Mouse (Mus musculus): ENCODE data around the gene Pomp. TPM values are rescaled to one million over a fixed set of nuclear protein-coding genes. Genes with fewer than 3 reads are reported as not detected.
A peak's percentile ranks its signal among the peaks of the same experiment; 100 is the strongest.
"Not testable (repeated sequence)": the region's sequence is repeated elsewhere in the genome, so short reads cannot be mapped to it uniquely, and the experiment has no call there.

The Pomp gene
- polyA plus RNA-seq, 1 experiment: 41.7 TPM

GRCm38 (mm10) chr5:147893766-147894454 is 33.6 kb downstream of the Pomp start:
- no peaks in the 10 kb centered on the region for H3K36me3 ChIP-seq (ENCODE audit: control insufficient read depth, insufficient read depth, low read length)
- H3K27me3 ChIP-seq (ENCODE audit: control insufficient read depth, insufficient read depth, low read length): no peaks in the 10 kb centered on the region
- peaks cover 12% of the 10 kb centered on the region for H3K4me1 ChIP-seq (ENCODE audit: control insufficient read depth, insufficient read depth, low read length)
- no peak overlapping the region for H3K27ac ChIP-seq (ENCODE audit: control insufficient read depth, insufficient read depth, low read depth, low read length)
- peak overlapping the region; percentile 88 for H3K4me3 ChIP-seq (ENCODE audit: control insufficient read depth, low read depth, low read length)
- no peak for TF ChIP-seq CTCF (IDR thresholded peaks at IDR 0.05; ENCODE audit: control insufficient read depth, insufficient read depth, insufficient replicate concordance, low read depth, low read length)
- TF ChIP-seq POLR2A (IDR thresholded peaks at IDR 0.05; ENCODE audit: control insufficient read depth, low read depth, low read length): no peak

DNA sequence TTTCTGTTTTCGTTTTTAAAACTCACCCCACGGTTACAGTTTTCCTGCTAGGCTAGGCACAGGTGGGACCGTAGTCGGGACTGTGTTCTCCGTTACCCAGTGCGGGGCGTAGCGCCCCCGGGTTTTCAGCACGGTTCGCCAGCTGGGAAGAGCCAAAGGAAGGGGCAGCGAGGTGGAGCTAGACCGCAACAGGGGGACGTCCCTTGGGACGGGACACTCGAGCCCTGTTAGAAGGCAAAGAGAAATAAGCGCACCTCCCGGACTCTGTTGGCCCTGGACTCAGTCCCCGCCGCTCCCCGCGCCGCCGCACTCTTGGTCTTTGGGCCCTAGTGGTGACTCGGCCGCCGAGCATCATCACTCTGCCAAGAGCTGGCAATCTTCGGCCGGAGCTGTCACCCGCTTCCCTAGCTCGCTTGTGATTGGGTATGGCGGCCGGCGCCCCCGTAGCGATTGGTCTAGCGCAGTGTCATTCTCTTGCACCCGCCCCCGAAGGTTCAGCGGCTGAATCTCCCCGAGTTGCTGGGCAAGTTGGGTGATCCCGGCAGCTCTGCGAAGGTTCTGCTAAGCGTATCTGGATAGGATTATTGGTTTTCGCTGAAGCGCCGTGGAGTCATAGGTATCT is 34.3 kb downstream of the Pomp start, which contains the start of gene Slc46a3:
TSS of gene Slc46a3 (minus strand) at position 361 of the 622 bp plus-strand sequence.
- Histone ChIP-seq H3K4me1 (ENCODE audit: control insufficient read depth, insufficient read depth, low read length) (peaks cover 12% of the 10 kb centered on the region), H3K36me3 (ENCODE audit: control insufficient read depth, insufficient read depth, low read length) (no peaks in the 10 kb centered on the region), H3K27ac (ENCODE audit: control insufficient read depth, insufficient read depth, low read depth, low read length) (peak within 1 kb of the TSS; percentile 43; the same call in 1 of the 2 replicates), H3K27me3 (ENCODE audit: control insufficient read depth, insufficient read depth, low read length) (no peaks in the 10 kb centered on the region), H3K4me3 (ENCODE audit: control insufficient read depth, low read depth, low read length) (peak within 1 kb of the TSS; percentile 88)
- TF ChIP-seq POLR2A (IDR thresholded peaks at IDR 0.05; ENCODE audit: control insufficient read depth, low read depth, low read length): no peak; the same call in 1 of the 2 replicates
- TF ChIP-seq CTCF (IDR thresholded peaks at IDR 0.05; ENCODE audit: control insufficient read depth, insufficient read depth, insufficient replicate concordance, low read depth, low read length): peak; percentile 17; the same call in 1 of the 2 replicates

DNA sequence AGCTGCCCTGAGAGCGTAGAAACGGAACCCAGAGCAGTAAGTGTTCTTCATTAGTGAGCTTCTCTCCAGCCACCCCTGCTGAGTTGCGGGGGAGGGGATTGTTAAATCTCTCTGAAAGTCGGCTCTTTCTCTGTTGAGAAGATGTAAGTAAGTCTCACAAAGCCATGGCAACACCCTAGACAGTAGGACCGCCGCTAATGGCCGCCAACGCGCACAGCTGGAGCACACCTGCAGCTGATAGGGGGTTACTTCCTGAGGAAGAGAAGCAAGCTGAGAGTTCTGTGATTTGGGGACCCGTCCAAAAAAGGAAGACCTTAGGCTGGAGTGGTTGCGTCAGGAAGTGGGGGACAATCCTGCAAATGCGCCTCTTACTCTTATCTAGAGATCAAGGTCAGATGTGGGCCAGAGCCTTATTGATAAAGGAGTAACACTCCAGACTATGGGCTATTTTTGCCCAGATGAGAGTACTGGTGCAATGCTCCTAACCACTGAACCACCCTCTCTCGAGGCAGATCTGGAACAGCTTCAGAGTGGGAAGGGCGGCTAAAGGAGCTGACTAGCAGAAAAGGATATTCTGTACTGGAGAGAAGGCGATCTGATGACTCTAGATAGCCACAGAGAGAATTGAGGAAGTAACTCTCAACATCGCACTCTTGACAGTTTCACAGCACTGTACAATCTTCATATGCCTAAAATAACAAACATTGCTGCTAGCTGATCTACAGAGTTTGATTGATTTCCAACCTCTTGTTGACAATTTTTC is 35.4 kb downstream of the Pomp start:
- TF ChIP-seq CTCF (IDR thresholded peaks at IDR 0.05; ENCODE audit: control insufficient read depth, insufficient read depth, insufficient replicate concordance, low read depth, low read length): no peak
- TF ChIP-seq POLR2A (IDR thresholded peaks at IDR 0.05; ENCODE audit: control insufficient read depth, low read depth, low read length): no peak
- Histone ChIP-seq H3K4me1 (ENCODE audit: control insufficient read depth, insufficient read depth, low read length) (peaks cover 12% of the 10 kb centered on the region), H3K27ac (ENCODE audit: control insufficient read depth, insufficient read depth, low read depth, low read length) (no peak overlapping the region), H3K36me3 (ENCODE audit: control insufficient read depth, insufficient read depth, low read length) (no peaks in the 10 kb centered on the region), H3K4me3 (ENCODE audit: control insufficient read depth, low read depth, low read length) (no peak overlapping the region), H3K27me3 (ENCODE audit: control insufficient read depth, insufficient read depth, low read length) (no peaks in the 10 kb centered on the region)

- not testable (repeated sequence) for H3K36me3 ChIP-seq (ENCODE audit: control insufficient read depth, insufficient read depth, low read length); H3K27ac ChIP-seq (ENCODE audit: control insufficient read depth, insufficient read depth, low read depth, low read length); H3K27me3 ChIP-seq (ENCODE audit: control insufficient read depth, insufficient read depth, low read length); H3K4me3 ChIP-seq (ENCODE audit: control insufficient read depth, low read depth, low read length)
- peaks cover 12% of the 10 kb centered on the region for H3K4me1 ChIP-seq (ENCODE audit: control insufficient read depth, insufficient read depth, low read length)
These were observed 36.2 kb downstream of the Pomp start for GRCm38 (mm10) chr5:147896501-147896900.

DNA sequence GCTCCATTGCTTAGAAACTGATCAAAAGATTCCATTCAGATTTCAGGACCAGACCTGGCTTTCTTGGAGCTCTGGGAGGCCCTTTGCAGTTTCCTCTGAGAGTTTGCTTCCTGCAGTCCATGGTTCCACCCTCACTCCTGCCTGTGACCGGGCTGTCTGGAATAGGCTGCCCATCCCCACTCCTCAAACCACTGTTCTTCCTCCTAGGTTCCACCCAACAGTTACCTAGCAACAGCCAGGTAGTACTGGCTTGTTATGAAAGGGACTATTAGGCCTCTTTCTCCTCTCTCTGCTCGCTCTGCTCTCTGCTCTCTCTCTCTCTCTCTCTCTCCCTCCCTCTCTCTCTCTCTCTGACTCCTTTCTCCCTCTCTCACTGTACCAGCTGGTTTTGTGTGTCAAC is 38.0 kb downstream of the Pomp start:
- Histone ChIP-seq H3K4me3 (ENCODE audit: control insufficient read depth, low read depth, low read length) (peak overlapping the region; percentile 41; the same call in 1 of the 2 replicates), H3K27ac (ENCODE audit: control insufficient read depth, insufficient read depth, low read depth, low read length) (no peak overlapping the region), H3K36me3 (ENCODE audit: control insufficient read depth, insufficient read depth, low read length) (no peaks in the 10 kb centered on the region), H3K27me3 (ENCODE audit: control insufficient read depth, insufficient read depth, low read length) (no peaks in the 10 kb centered on the region), H3K4me1 (ENCODE audit: control insufficient read depth, insufficient read depth, low read length) (peaks cover 14% of the 10 kb centered on the region)
- TF ChIP-seq POLR2A (IDR thresholded peaks at IDR 0.05; ENCODE audit: control insufficient read depth, low read depth, low read length): no peak
- no peak for TF ChIP-seq CTCF (IDR thresholded peaks at IDR 0.05; ENCODE audit: control insufficient read depth, insufficient read depth, insufficient replicate concordance, low read depth, low read length)

GRCm38 (mm10) chr5:147898968-147899549 is 38.8 kb downstream of the Pomp start:
- TF ChIP-seq POLR2A (IDR thresholded peaks at IDR 0.05; ENCODE audit: control insufficient read depth, low read depth, low read length) (no peak), CTCF (IDR thresholded peaks at IDR 0.05; ENCODE audit: control insufficient read depth, insufficient read depth, insufficient replicate concordance, low read depth, low read length) (no peak)
- Histone ChIP-seq H3K4me3 (ENCODE audit: control insufficient read depth, low read depth, low read length) (peak overlapping the region; percentile 39), H3K27me3 (ENCODE audit: control insufficient read depth, insufficient read depth, low read length) (no peaks in the 10 kb centered on the region), H3K27ac (ENCODE audit: control insufficient read depth, insufficient read depth, low read depth, low read length) (no peak overlapping the region), H3K4me1 (ENCODE audit: control insufficient read depth, insufficient read depth, low read length) (peaks cover 11% of the 10 kb centered on the region), H3K36me3 (ENCODE audit: control insufficient read depth, insufficient read depth, low read length) (no peaks in the 10 kb centered on the region)

All from testis, adult 2 months (tissue).